Mouse (Mus musculus) liver, embryonic 16.5 days (tissue): Measurements from ENCODE around the gene Plxdc1. TPM values are rescaled to one million over a fixed set of nuclear protein-coding genes. Genes with fewer than 3 reads are reported as not detected.

Experiments used
- ATAC-seq: fragments of 200-750 bp; cut with Nextera tagmentation; 2 replicates; pipeline ENCODE4 v1.8.0; 2017; ENCODE audit warnings: low read depth, mild to moderate bottlenecking, moderate number of reproducible peaks, moderate library complexity
- H3K27ac ChIP-seq: fragments of 300-500 bp; sonication (generic); 2 replicates; pipeline ENCODE4 v1.5.1; 2014; ENCODE audit warnings: mild to moderate bottlenecking, low read length
- H3K27me3 ChIP-seq: fragments of 300-500 bp; sonication (generic); 2 replicates; pipeline ENCODE4 v1.6.1; 2014; ENCODE audit warnings: low read depth, low read length, mixed read lengths; ENCODE audit not compliant: control insufficient read depth, insufficient read depth
- H3K36me3 ChIP-seq: fragments of 300-500 bp; sonication (generic); 2 replicates; pipeline ENCODE4 v1.6.1; 2014; ENCODE audit warnings: mild to moderate bottlenecking; ENCODE audit not compliant: control insufficient read depth, insufficient read depth
- H3K4me1 ChIP-seq: fragments of 300-500 bp; sonication (generic); 2 replicates; pipeline ENCODE4 v1.6.1; 2014; ENCODE audit warnings: low read depth, low read length, mixed read lengths; ENCODE audit not compliant: control insufficient read depth
- H3K4me2 ChIP-seq: fragments of 300-500 bp; sonication (generic); 2 replicates; pipeline ENCODE4 v1.6.1; 2014; ENCODE audit warnings: low read depth, low read length, mixed read lengths
- H3K4me3 ChIP-seq: fragments of 300-500 bp; sonication (generic); 2 replicates; pipeline ENCODE4 v1.5.1; 2014; ENCODE audit warnings: low read depth, mild to moderate bottlenecking, low read length
- H3K9ac ChIP-seq: fragments of 300-500 bp; sonication (generic); 2 replicates; pipeline ENCODE4 v1.6.1; 2014; ENCODE audit warnings: low read depth, low read length
- H3K9me3 ChIP-seq: fragments of 300-500 bp; sonication (generic); replicated peaks from 2 replicates; pipeline ENCODE4 v1.6.1; 2016; ENCODE audit warnings: low read length; ENCODE audit not compliant: control insufficient read depth
- WGBS: fragments of 180-500 bp; shearing (Covaris S2); extraction: QIAGEN DNeasy Blood & Tissue Kit; methylation state at CpG from one replicate; pipeline ENCODE4 v1.1.7; 2014; ENCODE audit not compliant: insufficient replicate concordance; 5-methylcytosine and 5-hydroxymethylcytosine counted together
- polyA plus RNA-seq: library from polyadenylated mRNA; unstranded; fragments of >200 nt; fragmentation: Nextera tagmentation; extraction: Ambion mirVana; gene quantifications from 2 replicates; pipeline ENCODE4 v1.2.1, GENCODE M21; 2015

The Plxdc1 gene
- polyA plus RNA-seq, 1 experiment from 2014 or later, result 1.2 TPM

DNA sequence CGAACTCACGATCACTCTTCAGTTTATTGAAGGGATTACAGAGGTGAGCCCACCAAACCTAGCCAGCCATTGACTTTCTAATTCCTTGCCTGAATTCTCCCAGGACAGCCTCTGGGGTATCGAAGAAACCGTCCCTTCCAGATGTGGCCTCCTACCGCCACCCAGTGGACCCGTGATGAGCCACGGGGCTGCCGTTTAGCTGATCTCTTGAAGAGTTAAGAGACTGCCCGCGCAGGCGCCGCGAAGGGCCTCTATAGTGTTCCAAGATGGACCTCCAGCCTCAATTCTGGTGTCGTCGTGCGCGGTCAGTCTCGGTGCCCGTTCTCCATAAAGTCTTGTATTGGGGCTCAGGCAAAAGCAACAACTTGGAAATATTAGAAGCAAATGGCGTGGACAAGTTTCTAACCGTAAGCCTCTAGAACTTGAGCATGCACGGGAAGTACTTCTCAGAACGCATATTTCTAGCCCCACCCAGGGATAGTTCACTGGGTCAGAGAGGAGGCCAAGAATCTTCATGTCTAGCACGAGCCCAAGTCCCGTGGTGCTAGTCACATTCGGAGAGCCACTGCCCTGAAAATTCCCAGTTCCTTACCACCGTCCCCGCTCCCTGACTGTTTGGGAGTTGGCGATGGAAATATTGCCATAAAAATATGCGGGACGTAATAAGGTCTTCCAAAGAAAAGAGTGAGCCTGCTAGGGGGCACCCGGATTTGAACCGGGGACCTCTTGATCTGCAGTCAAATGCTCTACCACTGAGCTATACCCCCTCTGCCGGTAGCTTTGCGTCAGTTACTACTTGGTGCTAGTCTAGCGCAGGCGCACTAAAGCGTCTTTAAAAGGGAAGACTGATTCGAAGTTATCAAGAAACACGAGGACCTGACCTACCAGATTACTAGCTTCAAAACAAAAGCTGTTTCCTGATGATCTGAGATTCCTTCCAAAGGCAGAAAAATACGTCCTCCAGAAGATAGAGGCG is 1.6 kb upstream of the Plxdc1 start:
- Histone ChIP-seq H3K4me3 (peak overlapping the region; percentile 87), H3K9me3 (no peaks in the 10 kb centered on the region), H3K27me3 (peaks cover 30% of the 10 kb centered on the region), H3K9ac (peak overlapping the region; percentile 83), H3K36me3 (no peaks in the 10 kb centered on the region), H3K27ac (peak overlapping the region; percentile 90), H3K4me1 (peaks cover 29% of the 10 kb centered on the region), H3K4me2 (peak overlapping the region; percentile 92)
- ATAC-seq, result peak; percentile 76
- WGBS, result under 1% methylated on average over 42 of the region's 42 CpGs

DNA sequence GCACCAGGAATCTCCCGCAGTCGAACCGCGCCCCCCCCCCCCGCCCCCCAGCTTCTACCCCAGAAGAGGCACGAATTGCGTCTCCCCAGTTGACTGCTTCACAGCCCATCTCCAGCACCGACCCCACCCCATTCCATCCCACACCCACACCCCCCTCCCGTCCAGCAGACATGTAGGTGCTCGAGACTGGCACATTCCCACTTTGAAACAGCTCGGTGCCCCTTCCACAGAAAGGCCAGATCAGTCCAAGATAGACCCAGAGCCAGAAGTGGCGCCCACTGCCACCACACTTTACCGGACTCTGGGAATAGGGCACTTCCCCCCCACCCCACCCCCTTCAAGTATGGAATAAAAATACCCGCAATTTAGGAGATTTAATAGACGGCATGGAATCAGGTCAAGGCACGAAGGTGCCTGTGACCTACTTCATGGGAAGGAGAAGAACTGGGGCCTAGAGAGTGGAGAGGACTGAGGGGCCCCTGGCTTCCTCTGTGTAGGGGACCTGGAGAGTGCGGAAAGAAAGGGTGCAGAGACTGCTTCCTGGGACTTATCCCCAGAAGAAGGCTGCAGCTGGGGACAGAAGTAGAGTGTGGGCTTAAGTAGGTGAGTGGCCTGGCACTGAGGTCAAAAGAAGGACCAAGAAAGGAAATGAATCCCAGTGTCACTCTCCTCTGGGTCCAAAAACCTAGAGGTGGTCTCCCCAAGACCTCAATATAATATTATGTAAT is 658 bp upstream of the Plxdc1 start:
- Histone ChIP-seq H3K4me1 (peaks cover 29% of the 10 kb centered on the region), H3K27ac (no peak overlapping the region), H3K27me3 (peaks cover 30% of the 10 kb centered on the region), H3K4me3 (peak overlapping the region; percentile 87), H3K36me3 (no peaks in the 10 kb centered on the region), H3K9me3 (no peaks in the 10 kb centered on the region), H3K4me2 (peak overlapping the region; percentile 92), H3K9ac (no peak overlapping the region)
- WGBS, result 30% methylated on average over 16 of the region's 17 CpGs
- ATAC-seq, result no peak

DNA sequence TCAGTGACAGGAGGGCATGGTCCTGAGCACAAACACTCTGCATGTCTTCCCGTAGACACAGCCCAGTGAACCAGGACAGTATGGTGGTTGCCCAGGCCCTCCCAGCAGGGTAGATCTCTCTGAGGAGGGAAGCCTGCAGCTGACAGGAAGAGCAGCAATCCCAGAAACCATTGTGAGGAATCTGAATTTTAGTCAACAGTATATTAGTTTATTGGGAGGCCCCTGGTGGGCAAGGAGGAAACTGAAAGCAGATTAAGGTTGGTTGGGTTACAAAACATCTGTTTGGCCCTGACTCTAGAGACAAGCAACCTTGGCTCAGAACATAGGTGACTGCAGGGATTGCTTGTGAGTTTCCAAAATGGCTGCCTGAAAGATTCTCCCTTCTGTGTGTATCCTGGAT is 2.3 kb downstream of the Plxdc1 start:
- Histone ChIP-seq H3K4me3 (no peak overlapping the region), H3K9me3 (no peaks in the 10 kb centered on the region), H3K4me2 (no peak overlapping the region), H3K4me1 (peaks cover 20% of the 10 kb centered on the region), H3K27ac (no peak overlapping the region), H3K9ac (no peak overlapping the region), H3K27me3 (peaks cover 30% of the 10 kb centered on the region), H3K36me3 (no peaks in the 10 kb centered on the region)
- WGBS, result 35% methylated on average over 1 of the region's 1 CpGs
- ATAC-seq, result no peak

DNA sequence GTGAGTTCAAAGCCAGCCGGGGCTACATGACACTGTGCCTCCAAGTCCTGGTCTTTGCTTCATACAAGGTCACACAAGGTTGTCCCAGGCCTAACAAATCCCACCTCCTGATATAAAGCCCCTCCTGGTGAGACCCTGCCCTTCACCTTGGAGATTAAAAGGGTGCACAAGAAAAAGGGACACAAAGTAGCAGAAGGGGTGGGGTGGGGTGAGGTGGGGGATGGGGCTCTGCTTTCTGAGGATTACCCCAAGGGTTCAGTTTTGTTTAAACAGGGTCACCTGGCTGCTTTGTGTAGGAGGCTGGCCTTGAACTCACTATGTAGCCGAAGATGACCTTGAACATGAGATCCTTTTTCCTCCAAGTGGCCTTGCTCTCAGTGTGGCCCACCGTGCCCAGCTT is 2.7 kb downstream of the Plxdc1 start:
- peaks cover 20% of the 10 kb centered on the region for H3K4me1 ChIP-seq
- no peaks in the 10 kb centered on the region for H3K36me3 ChIP-seq
- peaks cover 30% of the 10 kb centered on the region for H3K27me3 ChIP-seq
- WGBS, result 78% methylated on average over 3 of the region's 3 CpGs
- no peaks in the 10 kb centered on the region for H3K9me3 ChIP-seq
- no peak overlapping the region for H3K9ac ChIP-seq
- H3K27ac ChIP-seq, result no peak overlapping the region
- H3K4me2 ChIP-seq, result no peak overlapping the region
- no peak for ATAC-seq
- no peak overlapping the region for H3K4me3 ChIP-seq

DNA sequence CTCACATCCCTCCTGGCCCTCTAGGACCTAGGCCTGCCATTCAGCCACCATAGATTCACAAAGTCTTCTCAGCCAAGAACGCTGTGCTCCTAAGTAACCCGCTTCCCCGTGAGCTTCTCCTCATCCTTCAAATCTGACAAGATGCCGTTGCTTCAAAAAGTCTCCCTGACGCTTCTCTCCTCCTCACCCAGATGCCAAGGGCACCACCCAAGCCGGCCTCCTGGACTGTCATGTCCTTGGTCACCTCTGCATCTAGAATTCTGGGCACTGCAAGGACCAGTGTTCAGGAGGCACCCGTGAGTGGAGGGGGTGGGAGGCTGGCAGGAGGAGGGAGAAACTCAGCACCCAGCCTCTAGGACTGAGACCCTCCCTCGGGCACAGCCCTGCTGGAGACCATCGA is 3.5 kb downstream of the Plxdc1 start:
- ATAC-seq, result no peak
- Histone ChIP-seq H3K4me1 (peaks cover 18% of the 10 kb centered on the region), H3K9me3 (no peaks in the 10 kb centered on the region), H3K27ac (no peak overlapping the region), H3K4me3 (no peak overlapping the region), H3K9ac (no peak overlapping the region), H3K27me3 (peaks cover 30% of the 10 kb centered on the region), H3K4me2 (no peak overlapping the region), H3K36me3 (no peaks in the 10 kb centered on the region)
- WGBS, result 71% methylated on average over 9 of the region's 9 CpGs

DNA sequence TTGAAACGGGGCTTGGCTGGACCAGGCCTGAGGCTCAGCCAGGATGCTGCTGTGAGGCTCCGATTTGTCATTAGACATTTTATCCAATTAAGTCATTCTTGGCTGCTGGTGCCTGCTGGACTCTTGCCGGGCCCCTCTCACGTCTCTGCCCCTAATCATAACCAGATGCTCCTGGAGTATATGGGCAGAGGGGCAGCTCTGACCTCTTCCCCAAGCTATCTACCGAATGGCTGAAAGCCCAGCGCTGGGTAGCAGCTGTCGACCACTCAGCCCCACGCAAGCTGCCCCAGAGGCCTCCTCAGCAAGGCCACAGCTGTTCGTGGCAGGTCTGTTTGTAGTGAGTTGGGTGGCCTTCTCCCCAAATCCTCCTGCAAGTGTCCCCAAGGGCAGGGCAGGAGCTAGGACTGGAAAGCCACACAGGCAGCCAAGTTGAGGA is 5.7 kb downstream of the Plxdc1 start:
- Histone ChIP-seq H3K4me3 (no peak overlapping the region), H3K9me3 (no peaks in the 10 kb centered on the region), H3K4me2 (no peak overlapping the region), H3K27me3 (peaks cover 13% of the 10 kb centered on the region), H3K4me1 (no peaks in the 10 kb centered on the region), H3K27ac (no peak overlapping the region), H3K9ac (no peak overlapping the region), H3K36me3 (no peaks in the 10 kb centered on the region)
- ATAC-seq, result no peak
- 67% methylated on average over 9 of the region's 9 CpGs for WGBS

DNA sequence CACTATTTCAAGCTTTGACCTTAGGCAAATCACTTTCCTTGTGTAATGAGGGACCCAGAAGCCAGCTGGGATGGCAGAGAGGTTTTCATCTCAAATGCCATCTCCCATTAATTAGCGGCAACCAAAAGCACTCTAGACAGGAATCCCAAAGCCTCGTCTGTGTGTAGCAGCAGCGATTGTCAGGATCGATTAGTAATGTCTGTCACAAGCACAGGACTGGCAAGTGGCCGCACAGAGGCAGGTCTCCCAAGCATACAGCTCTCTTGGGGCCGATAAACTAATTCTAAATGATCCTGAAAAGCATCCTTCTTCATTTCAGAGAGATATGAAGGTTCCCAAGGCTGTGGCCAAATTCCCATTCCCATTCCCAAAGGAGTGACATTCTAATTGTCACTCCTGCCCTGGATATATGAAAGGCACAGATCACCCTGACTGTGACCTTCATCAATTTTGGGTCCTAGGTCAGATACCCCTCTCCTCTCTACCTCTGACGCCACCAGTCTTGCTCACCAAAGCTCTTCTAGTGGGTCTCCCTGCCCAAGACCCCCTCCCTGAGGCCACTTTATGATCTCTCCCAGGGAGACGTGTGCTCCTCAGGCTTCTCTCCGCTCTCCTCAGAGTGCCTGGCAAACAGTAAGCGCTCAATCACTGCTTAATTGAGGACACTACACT is 6.3 kb downstream of the Plxdc1 start:
- H3K4me1 ChIP-seq, result no peaks in the 10 kb centered on the region
- no peak overlapping the region for H3K4me2 ChIP-seq
- peaks cover 7% of the 10 kb centered on the region for H3K27me3 ChIP-seq
- H3K27ac ChIP-seq, result no peak overlapping the region
- no peak overlapping the region for H3K4me3 ChIP-seq
- H3K36me3 ChIP-seq, result no peaks in the 10 kb centered on the region
- H3K9me3 ChIP-seq, result no peaks in the 10 kb centered on the region
- no peak for ATAC-seq
- 59% methylated on average over 10 of the region's 10 CpGs for WGBS
- H3K9ac ChIP-seq, result no peak overlapping the region

DNA sequence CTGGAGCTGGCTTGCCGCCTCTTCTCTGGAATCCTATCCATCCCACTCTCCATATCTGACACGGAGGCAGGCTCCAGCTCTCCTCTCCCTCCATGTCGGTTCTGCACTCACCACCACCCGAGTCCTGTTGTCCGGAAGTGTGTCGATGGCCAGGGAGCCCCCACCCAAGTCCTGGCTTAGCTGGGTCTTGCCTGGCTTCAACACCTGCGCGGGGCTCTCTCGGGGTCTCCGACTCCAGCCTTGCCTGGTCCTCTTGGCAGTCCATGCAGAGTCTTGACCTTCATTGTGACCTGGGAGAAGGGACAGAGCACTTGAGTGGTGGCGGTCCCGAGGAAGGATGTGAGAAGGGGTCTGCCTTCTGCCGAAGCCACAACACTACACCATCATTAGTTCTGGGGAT is 7.9 kb downstream of the Plxdc1 start:
- no peak overlapping the region for H3K4me2 ChIP-seq
- no peak overlapping the region for H3K27ac ChIP-seq
- no peak overlapping the region for H3K9ac ChIP-seq
- no peaks in the 10 kb centered on the region for H3K36me3 ChIP-seq
- H3K9me3 ChIP-seq, result no peaks in the 10 kb centered on the region
- H3K4me3 ChIP-seq, result no peak overlapping the region
- no peaks in the 10 kb centered on the region for H3K4me1 ChIP-seq
- no peaks in the 10 kb centered on the region for H3K27me3 ChIP-seq
- ATAC-seq, result no peak
- 74% methylated on average over 13 of the region's 13 CpGs for WGBS
